Mouse (Mus musculus) effector memory CD4-positive, alpha-beta T cell, adult 5 months (primary cell): ENCODE data around the gene Ap2s1. TPM values are rescaled to one million over a fixed set of nuclear protein-coding genes. Genes with fewer than 3 reads are reported as not detected.

ENCODE experiments used
- polyA plus RNA-seq: library from polyadenylated mRNA; unstranded; fragments of 100-300 nt; shearing (Covaris generic); gene quantifications from one replicate; pipeline ENCODE4 v1.2.1, GENCODE M21; 2017

Gene Ap2s1
- 83.6 TPM for polyA plus RNA-seq

DNA sequence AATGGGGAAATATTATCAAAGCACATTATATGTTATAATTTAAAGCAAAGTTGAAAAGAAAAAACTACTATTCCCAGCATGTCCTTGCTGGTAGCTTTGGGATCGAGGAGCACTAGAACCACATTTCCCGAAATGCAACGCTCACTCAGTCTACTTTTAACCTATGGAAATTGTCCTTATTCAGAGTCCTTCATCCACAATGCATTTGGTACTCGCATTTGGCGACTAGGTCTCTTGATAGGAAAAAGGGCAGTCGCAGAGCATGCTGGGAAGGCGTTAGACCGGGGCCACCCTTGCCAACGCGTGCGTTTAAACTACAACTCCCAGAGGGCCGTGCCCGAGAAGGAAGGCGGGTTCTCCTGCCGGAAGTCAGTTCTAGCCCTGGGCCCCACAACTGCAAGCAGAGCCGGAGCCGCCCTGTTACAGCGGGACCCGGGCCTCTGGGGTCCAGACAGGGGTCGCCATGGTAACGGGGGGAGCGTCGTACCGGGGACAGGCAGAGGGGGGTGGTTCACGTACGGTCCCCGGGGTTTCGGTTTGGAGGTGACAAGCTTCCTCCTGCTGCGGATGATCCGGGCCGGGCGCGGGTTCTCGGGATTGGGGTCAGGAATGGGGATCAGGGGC, at the start of gene Ap2s1:
TSS of gene Ap2s1 (plus strand) at position 338 of the 624 bp plus-strand sequence.

DNA sequence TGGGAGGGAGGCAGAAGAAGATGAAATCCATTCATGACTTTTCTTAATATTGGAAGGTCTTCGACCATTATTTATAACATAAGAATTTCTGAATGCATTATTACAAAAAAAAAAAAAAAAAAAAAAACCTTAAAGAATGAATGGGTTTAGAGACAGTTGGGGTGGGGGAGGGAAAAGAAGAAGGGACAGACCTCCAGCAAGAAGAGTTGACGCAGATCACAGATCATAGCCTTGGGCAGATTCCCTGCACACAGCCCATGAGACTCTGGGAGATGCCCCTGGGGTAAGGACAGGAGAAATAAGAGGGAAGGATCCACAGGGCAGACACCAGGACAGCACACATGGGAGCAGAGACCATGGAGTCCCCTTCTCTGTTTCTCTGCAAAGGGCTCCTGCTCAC, 16.6 kb upstream of the Ap2s1 start, which contains the start of gene Ceacam9:
TSS of gene Ceacam9 (plus strand) at position 301 of the 400 bp plus-strand sequence.

DNA sequence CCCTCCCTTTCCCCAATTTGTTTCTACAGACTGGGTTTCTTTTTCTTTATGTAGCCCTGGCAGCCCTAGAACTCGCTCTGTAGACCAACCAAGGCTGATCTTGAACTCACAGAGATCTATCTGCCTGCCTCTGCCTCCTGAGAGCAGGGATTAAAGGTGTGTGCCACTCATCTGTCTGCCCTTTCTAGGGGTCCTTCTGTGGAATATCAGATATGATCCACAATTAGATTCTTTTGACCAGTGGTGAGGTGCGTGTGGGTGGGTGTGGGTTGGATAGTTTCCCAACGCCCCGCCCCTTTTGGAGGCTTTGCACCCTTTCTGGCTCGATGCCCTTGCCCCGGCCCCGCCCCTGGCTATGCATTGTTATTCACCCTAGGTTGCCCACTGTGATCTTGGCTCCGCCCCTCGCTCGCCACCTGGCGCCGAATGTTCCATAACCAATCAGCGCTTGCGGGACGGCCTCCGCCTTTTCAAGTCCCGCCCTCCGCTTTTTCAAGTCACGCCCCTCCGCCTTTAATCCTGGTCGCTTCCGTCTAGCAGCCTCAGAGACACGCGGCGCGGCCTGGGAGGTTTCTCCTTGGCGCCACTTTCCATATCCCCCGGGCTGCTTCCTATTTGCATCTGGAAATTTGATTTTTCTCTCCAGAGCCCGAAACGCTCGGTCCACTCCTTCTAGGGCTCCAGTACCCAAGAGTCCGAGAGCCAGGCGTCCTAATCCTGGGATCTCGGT, 42.8 kb downstream of the Ap2s1 start, which contains the start of gene Slc1a5:
TSS of gene Slc1a5 (plus strand) at position 516 of the 730 bp plus-strand sequence.

Other genes with a start within 250 kb of the Ap2s1 start
- gene Arhgap35, start 123.4 kb upstream of the Ap2s1 start, polyA plus RNA-seq = 6.0 TPM
- not detected for gene Ceacam15, start 62.7 kb upstream of the Ap2s1 start, polyA plus RNA-seq
- gene Ceacam9, start 16.5 kb upstream of the Ap2s1 start, polyA plus RNA-seq = not detected
- gene Slc1a5, start 42.9 kb downstream of the Ap2s1 start, polyA plus RNA-seq = 289 TPM
- gene Strn4, start 77.5 kb downstream of the Ap2s1 start, polyA plus RNA-seq = 61.7 TPM
- 19.9 TPM for gene Fkrp, start 78.3 kb downstream of the Ap2s1 start, polyA plus RNA-seq
- gene Prkd2, start 104.5 kb downstream of the Ap2s1 start, polyA plus RNA-seq = 119 TPM
- 0.25 TPM for gene Dact3, start 136.9 kb downstream of the Ap2s1 start, polyA plus RNA-seq
- not detected for gene Gng8, start 153.4 kb downstream of the Ap2s1 start, polyA plus RNA-seq
- gene Ptgir, start 168.1 kb downstream of the Ap2s1 start, polyA plus RNA-seq = 0.34 TPM
- gene Calm3, start 185.7 kb downstream of the Ap2s1 start, polyA plus RNA-seq = 87.7 TPM
- not detected for gene Pnmal2, start 206.3 kb downstream of the Ap2s1 start, polyA plus RNA-seq
- not detected for gene Pnmal1, start 221.3 kb downstream of the Ap2s1 start, polyA plus RNA-seq
- 1.2 TPM for gene Gm42372, start 244.7 kb downstream of the Ap2s1 start, polyA plus RNA-seq